Mouse (Mus musculus): ENCODE data around the gene Rabif. TPM values are rescaled to one million over a fixed set of nuclear protein-coding genes. Genes with fewer than 3 reads are reported as not detected.
"Not testable (repeated sequence)": the region's sequence is repeated elsewhere in the genome, so short reads cannot be mapped to it uniquely, and the experiment has no call there.

Rabif gene
- total and polyA plus RNA-seq, 2 experiments from 2014 or later: 35.0 to 74.6 TPM

DNA sequence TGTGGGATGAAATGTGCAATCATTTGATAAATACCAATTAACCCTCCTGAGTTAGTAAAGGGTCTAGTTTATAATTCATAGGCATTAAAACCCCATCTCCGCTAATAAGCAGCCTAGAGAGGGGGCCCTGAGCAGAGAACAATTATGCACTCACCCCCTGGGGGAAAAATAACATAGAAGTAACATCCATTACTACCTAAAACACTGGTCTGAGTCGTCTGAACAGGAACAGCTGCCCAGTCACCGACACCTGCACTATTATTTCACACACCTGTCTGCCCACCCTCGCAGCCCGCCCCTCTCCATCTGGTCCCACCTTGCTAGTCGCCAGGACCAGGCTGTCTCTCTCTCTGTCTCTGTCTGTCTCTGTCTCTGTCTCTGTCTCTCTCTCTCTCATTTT, 18.1 kb downstream of the Rabif start:
- H3K9me3 ChIP-seq (ENCODE audit: low read length): no peaks in the 10 kb centered on the region
- H3K4me2 ChIP-seq (ENCODE audit: low read depth): no peak overlapping the region
- WGBS: 52% methylated on average over 6 of the region's 6 CpGs
- H3K27me3 ChIP-seq (ENCODE audit: insufficient read depth, low read length): peaks cover 8% of the 10 kb centered on the region
- ATAC-seq (no peak), DNase-seq (no peak)
- H3K9ac ChIP-seq: no peak overlapping the region
- no peak overlapping the region for H3K27ac ChIP-seq (ENCODE audit: low read depth, low read length)
- H3K36me3 ChIP-seq (ENCODE audit: insufficient read depth): 0 out of 2 replicates have a peak, but pooled peaks cover 12% of the 10 kb centered on the region
- H3K4me3 ChIP-seq (ENCODE audit: low read depth, low read length): no peak overlapping the region
- H3K4me1 ChIP-seq (ENCODE audit: insufficient read depth): peaks cover 8% of the 10 kb centered on the region
- no peak for TF ChIP-seq CTCF (IDR thresholded peaks at IDR 0.05; ENCODE audit: low read depth)

DNA sequence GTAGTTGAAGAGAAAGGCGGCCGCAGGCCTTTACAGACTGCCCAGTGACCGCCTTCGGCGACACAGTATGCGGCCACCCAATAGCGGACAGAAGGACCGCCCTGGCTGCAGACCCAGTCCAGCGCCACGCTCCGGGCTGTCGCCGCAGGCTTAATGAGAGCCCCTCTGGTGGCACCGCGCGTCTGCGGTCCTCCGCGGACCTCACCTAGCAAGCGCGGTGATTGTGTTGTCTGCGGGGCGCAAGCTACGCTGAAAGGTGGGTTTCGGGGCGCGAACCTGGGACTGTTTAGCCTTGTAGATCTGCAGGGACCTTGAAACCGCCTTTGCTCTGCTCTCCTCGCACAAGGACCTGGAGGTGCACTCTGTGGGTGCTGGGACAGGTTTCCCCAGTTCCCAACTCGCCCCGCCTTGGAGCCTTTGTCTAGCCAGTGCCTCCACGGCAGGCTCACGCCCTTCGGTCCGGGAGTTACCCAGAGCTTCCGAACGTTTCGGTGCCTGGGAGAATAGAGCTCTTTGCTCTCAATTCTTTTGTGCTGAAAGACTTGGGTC, 18.9 kb downstream of the Rabif start:
- Histone ChIP-seq H3K36me3 (ENCODE audit: insufficient read depth) (0 out of 2 replicates have a peak, but pooled peaks cover 5% of the 10 kb centered on the region), H3K27me3 (ENCODE audit: insufficient read depth, low read length) (peaks cover 8% of the 10 kb centered on the region), H3K4me3 (ENCODE audit: low read depth, low read length) (peak overlapping the region; percentile 34), H3K4me2 (ENCODE audit: low read depth) (peak overlapping the region; percentile 68), H3K9me3 (ENCODE audit: low read length) (no peaks in the 10 kb centered on the region), H3K27ac (ENCODE audit: low read depth, low read length) (no peak overlapping the region), H3K4me1 (ENCODE audit: insufficient read depth) (peaks cover 8% of the 10 kb centered on the region), H3K9ac (peak overlapping the region; percentile 46)
- WGBS: under 1% methylated on average over 38 of the region's 38 CpGs
- peak; percentile 48; the same call in 1 of the 2 replicates for ATAC-seq
- DNase-seq: peak; percentile 34
- TF ChIP-seq CTCF (IDR thresholded peaks at IDR 0.05; ENCODE audit: low read depth): no peak

DNA sequence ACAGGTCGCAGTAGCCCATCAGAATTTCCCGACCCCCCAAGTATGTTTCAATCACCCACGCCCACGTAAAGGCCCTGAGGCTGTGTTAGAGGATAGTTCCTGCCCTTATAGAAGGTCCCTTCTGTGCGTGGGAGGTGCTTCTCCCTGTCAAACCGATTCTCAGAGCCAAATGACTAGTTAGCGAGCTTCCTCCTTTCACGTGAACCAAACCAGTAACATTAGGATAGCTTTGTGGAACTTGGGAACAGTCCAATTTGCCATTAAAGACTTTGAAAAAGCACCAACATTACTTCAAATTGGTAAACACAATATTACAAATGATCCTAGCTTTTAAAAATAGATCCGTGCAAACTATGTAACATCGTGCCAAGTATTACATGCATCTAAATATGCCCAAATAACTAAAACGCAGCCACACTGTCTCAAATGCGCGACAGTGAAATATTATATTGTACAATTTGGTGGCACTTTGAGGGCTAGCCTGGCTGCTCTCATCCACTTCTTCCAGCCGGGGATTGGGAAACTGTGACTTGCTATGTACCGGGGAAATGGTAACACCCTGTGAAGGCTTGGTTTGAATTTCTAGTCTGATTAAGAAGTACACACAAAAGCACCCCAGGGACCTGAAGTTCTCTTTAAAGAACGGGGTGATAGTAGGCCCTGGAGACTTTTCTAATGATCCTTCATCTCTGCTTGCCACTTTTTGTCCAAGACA, 19.6 kb downstream of the Rabif start:
- peak overlapping the region; percentile 34; the same call in 1 of the 2 replicates for H3K4me3 ChIP-seq (ENCODE audit: low read depth, low read length)
- ATAC-seq: no peak

DNA sequence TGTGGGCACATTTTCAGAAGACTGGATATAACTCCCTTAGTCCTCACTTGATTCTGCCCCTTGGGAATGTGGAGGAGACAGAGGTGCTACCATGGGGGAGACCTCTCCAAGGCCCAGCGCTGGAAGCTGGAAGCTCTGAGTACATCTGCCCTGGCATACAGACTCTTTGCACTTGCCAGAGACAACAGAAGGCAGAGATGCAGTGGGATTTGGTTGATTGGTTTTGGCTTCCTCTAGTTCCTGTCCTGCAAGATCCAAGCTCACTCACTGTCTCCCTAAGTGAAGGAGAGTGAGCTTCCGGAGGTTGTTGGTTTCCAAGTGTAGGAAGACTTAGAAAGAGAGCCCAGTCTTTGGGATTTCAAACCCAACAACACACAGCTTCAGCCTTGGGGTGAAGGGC, 21.4 kb downstream of the Rabif start:
- Histone ChIP-seq H3K27me3 (ENCODE audit: insufficient read depth, low read length) (peaks cover 8% of the 10 kb centered on the region), H3K9ac (no peak overlapping the region), H3K4me1 (ENCODE audit: insufficient read depth) (peaks cover 8% of the 10 kb centered on the region), H3K4me3 (ENCODE audit: low read depth, low read length) (no peak overlapping the region), H3K9me3 (ENCODE audit: low read length) (no peaks in the 10 kb centered on the region), H3K27ac (ENCODE audit: low read depth, low read length) (no peak overlapping the region), H3K36me3 (ENCODE audit: insufficient read depth) (no peaks in the 10 kb centered on the region), H3K4me2 (ENCODE audit: low read depth) (no peak overlapping the region)
- ATAC-seq: no peak
- DNase-seq: peak; percentile 6
- 70% methylated on average over 2 of the region's 2 CpGs for WGBS
- TF ChIP-seq CTCF (IDR thresholded peaks at IDR 0.05; ENCODE audit: low read depth): no peak

More for the DNA sequence above, 19.6 kb downstream of the Rabif start:
- no peak for TF ChIP-seq CTCF (IDR thresholded peaks at IDR 0.05; ENCODE audit: low read depth)
- DNase-seq: peak; percentile 21
- WGBS: 32% methylated on average over 16 of the region's 16 CpGs
- Histone ChIP-seq H3K9ac (no peak overlapping the region), H3K4me2 (ENCODE audit: low read depth) (peak overlapping the region; percentile 68; the same call in 1 of the 2 replicates), H3K4me1 (ENCODE audit: insufficient read depth) (peaks cover 8% of the 10 kb centered on the region), H3K36me3 (ENCODE audit: insufficient read depth) (0 out of 2 replicates have a peak, but pooled peaks cover 4% of the 10 kb centered on the region), H3K9me3 (ENCODE audit: low read length) (no peaks in the 10 kb centered on the region), H3K27me3 (ENCODE audit: insufficient read depth, low read length) (peaks cover 8% of the 10 kb centered on the region), H3K27ac (ENCODE audit: low read depth, low read length) (no peak overlapping the region)

DNA sequence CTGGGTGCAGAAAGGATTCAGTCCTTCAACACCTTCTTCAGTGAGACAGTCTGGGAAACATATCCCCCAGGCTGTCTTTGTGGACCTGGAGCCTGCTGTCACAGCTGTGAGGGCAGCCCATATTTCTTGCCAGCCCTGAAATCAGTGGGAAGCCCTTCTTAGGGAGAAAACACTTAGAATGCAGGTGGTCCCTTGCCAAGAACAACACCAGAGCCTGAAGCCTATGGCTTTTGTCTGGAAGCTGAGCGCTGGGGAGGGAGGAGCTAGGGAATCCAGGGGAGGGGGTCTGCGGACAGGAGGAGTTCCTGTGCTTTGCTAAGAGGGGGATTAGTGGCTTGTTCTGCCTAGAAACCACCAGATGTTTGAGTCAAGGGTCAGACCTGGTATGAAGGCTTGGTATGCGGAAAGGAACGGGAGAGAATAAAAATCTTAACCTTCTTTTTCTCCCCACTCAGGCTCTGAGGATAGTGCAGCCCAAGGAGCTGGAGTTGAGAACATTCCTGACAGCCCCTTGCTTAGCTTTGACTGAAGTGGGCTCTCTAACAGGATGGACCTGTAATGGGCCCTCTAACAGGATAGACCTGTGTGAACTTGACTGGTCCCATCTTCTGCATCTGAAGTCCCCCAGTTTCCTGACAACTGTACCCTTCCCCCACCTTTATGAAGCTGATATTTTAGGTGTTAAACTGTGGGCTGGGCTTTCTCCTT, 22.2 kb downstream of the Rabif start:
- TF ChIP-seq CTCF (IDR thresholded peaks at IDR 0.05; ENCODE audit: low read depth): no peak
- Histone ChIP-seq H3K27me3 (ENCODE audit: insufficient read depth, low read length) (peaks cover 8% of the 10 kb centered on the region), H3K36me3 (ENCODE audit: insufficient read depth) (no peaks in the 10 kb centered on the region), H3K4me1 (ENCODE audit: insufficient read depth) (peaks cover 8% of the 10 kb centered on the region), H3K9ac (no peak overlapping the region), H3K27ac (ENCODE audit: low read depth, low read length) (no peak overlapping the region), H3K9me3 (ENCODE audit: low read length) (no peaks in the 10 kb centered on the region), H3K4me2 (ENCODE audit: low read depth) (no peak overlapping the region), H3K4me3 (ENCODE audit: low read depth, low read length) (no peak overlapping the region)
- ATAC-seq (peak; percentile 33; the same call in 1 of the 2 replicates), DNase-seq (peak; percentile 15)
- WGBS: 30% methylated on average over 4 of the region's 4 CpGs

DNA sequence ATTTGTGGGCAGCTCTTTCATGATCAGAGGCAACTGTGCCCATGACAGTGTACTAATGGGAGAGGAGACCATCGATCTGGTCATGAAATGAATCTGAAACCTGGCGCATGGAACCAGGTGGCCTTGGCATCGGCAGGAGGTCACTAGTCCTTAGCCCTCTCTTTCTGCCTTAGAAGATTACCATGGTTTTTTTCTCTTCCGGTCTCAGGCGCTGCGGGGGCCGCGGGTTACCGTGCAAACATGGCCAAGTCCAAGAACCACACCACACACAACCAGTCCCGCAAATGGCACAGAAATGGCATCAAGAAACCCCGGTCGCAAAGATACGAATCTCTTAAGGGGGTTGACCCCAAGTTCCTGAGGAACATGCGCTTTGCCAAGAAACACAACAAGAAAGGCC, 23.4 kb downstream of the Rabif start:
- not testable (repeated sequence) for H3K9me3 ChIP-seq (ENCODE audit: low read length); H3K27ac ChIP-seq (ENCODE audit: low read depth, low read length); H3K36me3 ChIP-seq (ENCODE audit: insufficient read depth); H3K4me1 ChIP-seq (ENCODE audit: insufficient read depth); H3K27me3 ChIP-seq (ENCODE audit: insufficient read depth, low read length); DNase-seq; H3K4me3 ChIP-seq (ENCODE audit: low read depth, low read length); ATAC-seq; H3K4me2 ChIP-seq (ENCODE audit: low read depth); H3K9ac ChIP-seq
- 96% methylated on average over 14 of the region's 14 CpGs for WGBS

DNA sequence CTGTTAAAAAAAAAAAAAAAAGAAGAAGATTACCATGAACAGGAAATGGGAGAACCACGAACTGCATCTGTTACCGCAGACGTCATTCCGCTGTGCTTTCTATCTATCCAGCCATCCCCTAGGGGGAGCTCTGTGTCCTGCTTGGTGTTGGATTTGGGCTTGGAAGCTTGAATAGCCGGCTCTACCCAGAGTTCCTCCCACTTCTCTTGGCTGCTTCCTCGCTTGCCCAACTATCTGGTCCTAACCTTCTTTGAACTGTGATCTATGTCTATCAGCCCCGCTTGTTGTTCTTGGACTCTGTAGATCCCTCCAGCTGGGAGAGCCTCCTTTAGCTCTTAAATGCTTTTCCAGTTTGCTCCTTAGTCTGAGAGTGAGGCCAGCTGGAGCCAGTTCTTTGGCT, 24.2 kb downstream of the Rabif start:
- H3K27me3 ChIP-seq (ENCODE audit: insufficient read depth, low read length): no peaks in the 10 kb centered on the region
- no peaks in the 10 kb centered on the region for H3K4me1 ChIP-seq (ENCODE audit: insufficient read depth)
- no peaks in the 10 kb centered on the region for H3K9me3 ChIP-seq (ENCODE audit: low read length)
- no peak overlapping the region for H3K4me3 ChIP-seq (ENCODE audit: low read depth, low read length)
- no peak overlapping the region for H3K27ac ChIP-seq (ENCODE audit: low read depth, low read length)
- TF ChIP-seq CTCF (IDR thresholded peaks at IDR 0.05; ENCODE audit: low read depth): peak; percentile 75
- H3K36me3 ChIP-seq (ENCODE audit: insufficient read depth): no peaks in the 10 kb centered on the region
- no peak overlapping the region for H3K4me2 ChIP-seq (ENCODE audit: low read depth)
- peak; percentile 80 for DNase-seq
- H3K9ac ChIP-seq: no peak overlapping the region
- ATAC-seq: peak; percentile 81
- 14% methylated on average over 7 of the region's 7 CpGs for WGBS

DNA sequence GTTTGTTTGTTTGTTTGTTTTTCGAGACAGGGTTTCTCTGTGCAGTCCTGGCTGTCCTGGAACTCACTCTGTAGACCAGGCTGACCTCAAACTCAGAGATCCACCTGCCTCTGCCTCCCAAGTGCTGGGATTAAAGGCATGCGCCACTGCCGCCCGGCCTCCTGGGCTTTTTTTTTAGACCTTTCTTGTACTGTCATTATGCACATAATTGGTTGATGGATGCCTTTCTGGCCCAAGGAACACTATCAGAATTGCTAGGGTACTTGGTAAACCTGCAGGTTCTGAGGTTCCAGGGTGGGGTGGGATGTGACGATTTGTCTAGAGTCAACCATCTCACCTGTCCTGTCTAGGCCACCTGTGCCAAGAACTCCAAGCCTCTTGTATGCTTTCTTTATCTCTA, 24.8 kb downstream of the Rabif start:
- not testable (repeated sequence) for H3K4me3 ChIP-seq (ENCODE audit: low read depth, low read length); H3K4me2 ChIP-seq (ENCODE audit: low read depth); H3K27ac ChIP-seq (ENCODE audit: low read depth, low read length); ATAC-seq; H3K36me3 ChIP-seq (ENCODE audit: insufficient read depth); H3K9ac ChIP-seq; H3K27me3 ChIP-seq (ENCODE audit: insufficient read depth, low read length); H3K4me1 ChIP-seq (ENCODE audit: insufficient read depth); DNase-seq; H3K9me3 ChIP-seq (ENCODE audit: low read length)
- 91% methylated on average over 5 of the region's 5 CpGs for WGBS

All from forebrain, postnatal 0 days (tissue).